Mouse (Mus musculus) bone marrow, adult 2 months (tissue): ENCODE results near the gene Sh3gl3. TPM values are rescaled to one million over a fixed set of nuclear protein-coding genes. Genes with fewer than 3 reads are reported as not detected.

Experiments used
- H3K27ac ChIP-seq: fragments of 200-500 bp; 2 replicates; pipeline ENCODE4 v1.5.1; 2012; ENCODE audit warnings: low read depth, mild to moderate bottlenecking, control low read depth, inconsistent platforms, low read length; ENCODE audit not compliant: control insufficient read depth, poor library complexity, insufficient read depth
- H3K4me1 ChIP-seq: fragments of 200-500 bp; 2 replicates; pipeline ENCODE4 v1.6.1; 2011; ENCODE audit warnings: low read length; ENCODE audit not compliant: control insufficient read depth, insufficient read depth
- H3K4me3 ChIP-seq: fragments of 200-500 bp; replicated peaks from 2 replicates; pipeline ENCODE3; 2011; ENCODE audit warnings: mild to moderate bottlenecking, low read depth, low read length, control low read depth; ENCODE audit not compliant: control insufficient read depth
- CTCF ChIP-seq: fragments of 200-500 bp; IDR thresholded peaks from 2 replicates; pipeline ENCODE4 v1.5.1; 2011; ENCODE audit warnings: low read length, control low read depth; ENCODE audit not compliant: control insufficient read depth, insufficient read depth
- POLR2A ChIP-seq: fragments of 200-500 bp; IDR thresholded peaks from 2 replicates; pipeline ENCODE4 v1.6.1; 2011; ENCODE audit warnings: low read depth, mild to moderate bottlenecking, control low read depth, low read length, borderline replicate concordance; ENCODE audit not compliant: control insufficient read depth
- WGBS: fragments of 180-500 bp; shearing (Covaris S2); methylation state at CpG from one replicate; pipeline ENCODE4 v1.1.7; 2018; 5-methylcytosine and 5-hydroxymethylcytosine counted together
- polyA plus RNA-seq: library from polyadenylated mRNA; stranded (reverse); fragments of >200 nt; gene quantifications from 2 replicates; pipeline ENCODE4 v1.2.4, GENCODE M21; 2011; ENCODE audit warnings: low replicate concordance; ENCODE audit not compliant: missing spikeins, insufficient read depth, insufficient read length

The Sh3gl3 gene
- 3.0 TPM in 1 of 2 replicates, not detected in the other for polyA plus RNA-seq

GRCm38 (mm10) chr7:82173540-82173939, at the start of gene Sh3gl3:
Sh3gl3 (plus strand) TSS chr7:82173840.
- TF ChIP-seq CTCF (no peak), POLR2A (no peak)
- Histone ChIP-seq H3K27ac (no peak within 1 kb of the TSS), H3K4me1 (no peaks in the 10 kb centered on the region), H3K4me3 (no peak within 1 kb of the TSS)
- 79% methylated on average over 3 of the region's 3 CpGs for WGBS

GRCm38 (mm10) chr7:82138196-82138595, 35.4 kb upstream of the Sh3gl3 start:
- no peak for TF ChIP-seq POLR2A
- no peak for TF ChIP-seq CTCF
- H3K4me3 ChIP-seq = no peak overlapping the region
- 16% methylated on average over 1 of the region's 1 CpGs for WGBS
- no peaks in the 10 kb centered on the region for H3K4me1 ChIP-seq
- no peak overlapping the region for H3K27ac ChIP-seq

GRCm38 (mm10) chr7:82147151-82147550, 26.5 kb upstream of the Sh3gl3 start:
- Histone ChIP-seq H3K4me3 (no peak overlapping the region), H3K27ac (no peak overlapping the region), H3K4me1 (no peaks in the 10 kb centered on the region)
- WGBS = 89% methylated on average over 5 of the region's 5 CpGs
- no peak for TF ChIP-seq CTCF
- no peak for TF ChIP-seq POLR2A

GRCm38 (mm10) chr7:82164681-82165080, 9.0 kb upstream of the Sh3gl3 start:
- Histone ChIP-seq H3K4me1 (no peaks in the 10 kb centered on the region), H3K4me3 (no peak overlapping the region), H3K27ac (no peak overlapping the region)
- 86% methylated on average over 14 of the region's 14 CpGs for WGBS
- TF ChIP-seq CTCF (no peak), POLR2A (no peak)

- Histone ChIP-seq H3K4me3 (no peak overlapping the region), H3K27ac (no peak overlapping the region), H3K4me1 (no peaks in the 10 kb centered on the region)
- WGBS = 2% methylated on average over 72 of the region's 72 CpGs
- TF ChIP-seq POLR2A (no peak), CTCF (no peak)
Observed at GRCm38 (mm10) chr7:82174571-82175326, 1.1 kb downstream of the Sh3gl3 start.

GRCm38 (mm10) chr7:82175327-82175721, 1.7 kb downstream of the Sh3gl3 start:
- Histone ChIP-seq H3K4me3 (no peak overlapping the region), H3K27ac (no peak overlapping the region), H3K4me1 (no peaks in the 10 kb centered on the region)
- 7% methylated on average over 16 of the region's 16 CpGs for WGBS
- no peak for TF ChIP-seq POLR2A
- no peak for TF ChIP-seq CTCF

- H3K4me1 ChIP-seq = no peaks in the 10 kb centered on the region
- H3K4me3 ChIP-seq = no peak overlapping the region
- H3K27ac ChIP-seq = no peak overlapping the region
- whole genome bisulfite sequencing = 61% methylated on average over 3 of the region's 3 CpGs
- TF ChIP-seq POLR2A (no peak), CTCF (no peak)
Observed at GRCm38 (mm10) chr7:82176192-82176591, 2.6 kb downstream of the Sh3gl3 start.

GRCm38 (mm10) chr7:82177336-82177735, 3.7 kb downstream of the Sh3gl3 start:
- no peak for TF ChIP-seq CTCF
- no peak for TF ChIP-seq POLR2A
- 88% methylated on average over 5 of the region's 5 CpGs for WGBS

GRCm38 (mm10) chr7:82180919-82181318, 7.3 kb downstream of the Sh3gl3 start:
- no peak for TF ChIP-seq POLR2A
- TF ChIP-seq CTCF = no peak

More at GRCm38 (mm10) chr7:82177336-82177735, 3.7 kb downstream of the Sh3gl3 start:
- no peaks in the 10 kb centered on the region for H3K4me1 ChIP-seq
- H3K27ac ChIP-seq = no peak overlapping the region
- no peak overlapping the region for H3K4me3 ChIP-seq

GRCm38 (mm10) chr7:82182781-82183180, 9.1 kb downstream of the Sh3gl3 start:
- 55% methylated on average over 2 of the region's 2 CpGs for WGBS

More at GRCm38 (mm10) chr7:82180919-82181318, 7.3 kb downstream of the Sh3gl3 start:
- Histone ChIP-seq H3K4me3 (no peak overlapping the region), H3K27ac (no peak overlapping the region), H3K4me1 (no peaks in the 10 kb centered on the region)
- 78% methylated on average over 5 of the region's 5 CpGs for WGBS

More at GRCm38 (mm10) chr7:82182781-82183180, 9.1 kb downstream of the Sh3gl3 start:
- no peak overlapping the region for H3K4me3 ChIP-seq
- H3K4me1 ChIP-seq = no peaks in the 10 kb centered on the region
- H3K27ac ChIP-seq = no peak overlapping the region
- TF ChIP-seq CTCF = no peak
- TF ChIP-seq POLR2A = no peak
